Mouse (Mus musculus) megakaryocyte, embryonic 14.5 days (primary cell): Measurements from ENCODE around the gene Cyp39a1.

ENCODE experiments used
- FLI1 ChIP-seq: IDR thresholded peaks from 2 replicates; pipeline ENCODE4 v1.6.1; 2012; ENCODE audit warnings: low read length, inconsistent platforms, mixed read lengths
- GATA1 ChIP-seq: IDR thresholded peaks from 3 replicates; pipeline ENCODE4 v1.6.1; 2012; ENCODE audit warnings: mixed read lengths, low read length, inconsistent platforms, borderline replicate concordance

- TF ChIP-seq GATA1 (no peak), FLI1 (no peak)
Measured at GRCm38 (mm10) chr17:43794731-43795280, 127.6 kb downstream of the Cyp39a1 start.
